Mouse (Mus musculus): ENCODE data around the gene Me3. TPM values are rescaled to one million over a fixed set of nuclear protein-coding genes. Genes with fewer than 3 reads are reported as not detected.

Me3 gene
- polyA plus RNA-seq, 1 experiment from 2014 or later: 39.5 TPM

- H3K4me3 ChIP-seq (replicated peaks; ENCODE audit: low read depth, low read length): no peak overlapping the region
- H3K27ac ChIP-seq: no peak overlapping the region
- 76% methylated on average over 4 of the region's 4 CpGs for WGBS
- no peaks in the 10 kb centered on the region for H3K36me3 ChIP-seq (ENCODE audit: insufficient read depth, low read length)
- H3K4me2 ChIP-seq (ENCODE audit: low read length): no peak overlapping the region
- H3K4me1 ChIP-seq (replicated peaks; ENCODE audit: insufficient read depth, low read length): no peaks in the 10 kb centered on the region
- DNase-seq (ENCODE audit: low spot score): no peak
- H3K9me3 ChIP-seq (replicated peaks; ENCODE audit: low read length): no peaks in the 10 kb centered on the region
- H3K27me3 ChIP-seq (ENCODE audit: insufficient read depth, low read length): no peaks in the 10 kb centered on the region
- no peak for ATAC-seq (replicated peaks; ENCODE audit: low FRiP score, low read depth)
- H3K9ac ChIP-seq (ENCODE audit: low read depth, low read length): no peak overlapping the region
- no peak for TF ChIP-seq CTCF (IDR thresholded peaks at IDR 0.05; ENCODE audit: low read depth)
These were observed 196.4 kb downstream of the Me3 start for GRCm38 (mm10) chr7:89828436-89829065.

GRCm38 (mm10) chr7:89829201-89829600, 197.0 kb downstream of the Me3 start:
- no peaks in the 10 kb centered on the region for H3K36me3 ChIP-seq (ENCODE audit: insufficient read depth, low read length)

GRCm38 (mm10) chr7:89833521-89833920, 201.3 kb downstream of the Me3 start:
- 85% methylated on average over 8 of the region's 8 CpGs for WGBS
- ATAC-seq (replicated peaks; ENCODE audit: low FRiP score, low read depth): no peak

More at GRCm38 (mm10) chr7:89829201-89829600, 197.0 kb downstream of the Me3 start:
- H3K4me3 ChIP-seq (replicated peaks; ENCODE audit: low read depth, low read length): no peak overlapping the region
- DNase-seq (ENCODE audit: low spot score) (peak; percentile 72), ATAC-seq (replicated peaks; ENCODE audit: low FRiP score, low read depth) (peak; percentile 65; the same call in 1 of the 2 replicates)
- no peak overlapping the region for H3K9ac ChIP-seq (ENCODE audit: low read depth, low read length)
- H3K27ac ChIP-seq: no peak overlapping the region
- TF ChIP-seq CTCF (IDR thresholded peaks at IDR 0.05; ENCODE audit: low read depth): peak; percentile 67
- WGBS: 53% methylated on average over 7 of the region's 7 CpGs
- no peaks in the 10 kb centered on the region for H3K27me3 ChIP-seq (ENCODE audit: insufficient read depth, low read length)
- no peaks in the 10 kb centered on the region for H3K4me1 ChIP-seq (replicated peaks; ENCODE audit: insufficient read depth, low read length)
- H3K4me2 ChIP-seq (ENCODE audit: low read length): no peak overlapping the region
- H3K9me3 ChIP-seq (replicated peaks; ENCODE audit: low read length): no peaks in the 10 kb centered on the region

GRCm38 (mm10) chr7:89835566-89835965, 203.4 kb downstream of the Me3 start:
- Histone ChIP-seq H3K9me3 (replicated peaks; ENCODE audit: low read length) (no peaks in the 10 kb centered on the region), H3K4me3 (replicated peaks; ENCODE audit: low read depth, low read length) (no peak overlapping the region), H3K36me3 (ENCODE audit: insufficient read depth, low read length) (no peaks in the 10 kb centered on the region), H3K27ac (no peak overlapping the region), H3K4me2 (ENCODE audit: low read length) (no peak overlapping the region), H3K4me1 (replicated peaks; ENCODE audit: insufficient read depth, low read length) (no peaks in the 10 kb centered on the region), H3K27me3 (ENCODE audit: insufficient read depth, low read length) (no peaks in the 10 kb centered on the region), H3K9ac (ENCODE audit: low read depth, low read length) (no peak overlapping the region)
- no peak for TF ChIP-seq CTCF (IDR thresholded peaks at IDR 0.05; ENCODE audit: low read depth)
- WGBS: 67% methylated on average over 8 of the region's 8 CpGs
- DNase-seq (ENCODE audit: low spot score): no peak
- ATAC-seq (replicated peaks; ENCODE audit: low FRiP score, low read depth): no peak

More at GRCm38 (mm10) chr7:89833521-89833920, 201.3 kb downstream of the Me3 start:
- H3K9ac ChIP-seq (ENCODE audit: low read depth, low read length): no peak overlapping the region
- H3K27ac ChIP-seq: no peak overlapping the region
- H3K36me3 ChIP-seq (ENCODE audit: insufficient read depth, low read length): no peaks in the 10 kb centered on the region
- no peak overlapping the region for H3K4me2 ChIP-seq (ENCODE audit: low read length)
- no peak for DNase-seq (ENCODE audit: low spot score)
- H3K4me1 ChIP-seq (replicated peaks; ENCODE audit: insufficient read depth, low read length): no peaks in the 10 kb centered on the region
- TF ChIP-seq CTCF (IDR thresholded peaks at IDR 0.05; ENCODE audit: low read depth): no peak
- no peak overlapping the region for H3K4me3 ChIP-seq (replicated peaks; ENCODE audit: low read depth, low read length)
- H3K9me3 ChIP-seq (replicated peaks; ENCODE audit: low read length): no peaks in the 10 kb centered on the region
- no peaks in the 10 kb centered on the region for H3K27me3 ChIP-seq (ENCODE audit: insufficient read depth, low read length)

GRCm38 (mm10) chr7:89836676-89837075, 204.5 kb downstream of the Me3 start:
- Histone ChIP-seq H3K4me1 (replicated peaks; ENCODE audit: insufficient read depth, low read length) (no peaks in the 10 kb centered on the region), H3K4me2 (ENCODE audit: low read length) (no peak overlapping the region), H3K4me3 (replicated peaks; ENCODE audit: low read depth, low read length) (no peak overlapping the region), H3K9me3 (replicated peaks; ENCODE audit: low read length) (no peaks in the 10 kb centered on the region), H3K9ac (ENCODE audit: low read depth, low read length) (no peak overlapping the region), H3K27ac (no peak overlapping the region), H3K27me3 (ENCODE audit: insufficient read depth, low read length) (no peaks in the 10 kb centered on the region), H3K36me3 (ENCODE audit: insufficient read depth, low read length) (no peaks in the 10 kb centered on the region)
- no peak for TF ChIP-seq CTCF (IDR thresholded peaks at IDR 0.05; ENCODE audit: low read depth)
- DNase-seq (ENCODE audit: low spot score): no peak
- 92% methylated on average over 7 of the region's 7 CpGs for WGBS
- no peak for ATAC-seq (replicated peaks; ENCODE audit: low FRiP score, low read depth)

- TF ChIP-seq CTCF (IDR thresholded peaks at IDR 0.05; ENCODE audit: low read depth): no peak
- WGBS: 32% methylated on average over 4 of the region's 4 CpGs
- H3K4me2 ChIP-seq (ENCODE audit: low read length): no peak overlapping the region
These were observed 205.6 kb downstream of the Me3 start for GRCm38 (mm10) chr7:89837841-89838240.

GRCm38 (mm10) chr7:89839721-89840120, 207.5 kb downstream of the Me3 start:
- Histone ChIP-seq H3K4me1 (replicated peaks; ENCODE audit: insufficient read depth, low read length) (no peaks in the 10 kb centered on the region), H3K27me3 (ENCODE audit: insufficient read depth, low read length) (no peaks in the 10 kb centered on the region; the same call in 1 of the 2 replicates), H3K9me3 (replicated peaks; ENCODE audit: low read length) (no peaks in the 10 kb centered on the region), H3K4me2 (ENCODE audit: low read length) (no peak overlapping the region), H3K4me3 (replicated peaks; ENCODE audit: low read depth, low read length) (no peak overlapping the region), H3K9ac (ENCODE audit: low read depth, low read length) (no peak overlapping the region), H3K27ac (no peak overlapping the region), H3K36me3 (ENCODE audit: insufficient read depth, low read length) (no peaks in the 10 kb centered on the region)
- no peak for TF ChIP-seq CTCF (IDR thresholded peaks at IDR 0.05; ENCODE audit: low read depth)
- DNase-seq (ENCODE audit: low spot score): no peak
- WGBS: 69% methylated on average over 8 of the region's 8 CpGs
- no peak for ATAC-seq (replicated peaks; ENCODE audit: low FRiP score, low read depth)

More at GRCm38 (mm10) chr7:89837841-89838240, 205.6 kb downstream of the Me3 start:
- Histone ChIP-seq H3K36me3 (ENCODE audit: insufficient read depth, low read length) (no peaks in the 10 kb centered on the region), H3K9ac (ENCODE audit: low read depth, low read length) (no peak overlapping the region), H3K9me3 (replicated peaks; ENCODE audit: low read length) (no peaks in the 10 kb centered on the region), H3K4me1 (replicated peaks; ENCODE audit: insufficient read depth, low read length) (no peaks in the 10 kb centered on the region), H3K4me3 (replicated peaks; ENCODE audit: low read depth, low read length) (no peak overlapping the region), H3K27me3 (ENCODE audit: insufficient read depth, low read length) (no peaks in the 10 kb centered on the region), H3K27ac (no peak overlapping the region)
- DNase-seq (ENCODE audit: low spot score) (no peak), ATAC-seq (replicated peaks; ENCODE audit: low FRiP score, low read depth) (no peak)

All from kidney, postnatal 0 days (tissue).